Mouse (Mus musculus): ENCODE measurements around the gene Zfp719. TPM values are rescaled to one million over a fixed set of nuclear protein-coding genes. Genes with fewer than 3 reads are reported as not detected.

Gene Zfp719
- total and polyA plus RNA-seq, 3 experiments = 3.5 to 9.8 (median 5.8) TPM

DNA sequence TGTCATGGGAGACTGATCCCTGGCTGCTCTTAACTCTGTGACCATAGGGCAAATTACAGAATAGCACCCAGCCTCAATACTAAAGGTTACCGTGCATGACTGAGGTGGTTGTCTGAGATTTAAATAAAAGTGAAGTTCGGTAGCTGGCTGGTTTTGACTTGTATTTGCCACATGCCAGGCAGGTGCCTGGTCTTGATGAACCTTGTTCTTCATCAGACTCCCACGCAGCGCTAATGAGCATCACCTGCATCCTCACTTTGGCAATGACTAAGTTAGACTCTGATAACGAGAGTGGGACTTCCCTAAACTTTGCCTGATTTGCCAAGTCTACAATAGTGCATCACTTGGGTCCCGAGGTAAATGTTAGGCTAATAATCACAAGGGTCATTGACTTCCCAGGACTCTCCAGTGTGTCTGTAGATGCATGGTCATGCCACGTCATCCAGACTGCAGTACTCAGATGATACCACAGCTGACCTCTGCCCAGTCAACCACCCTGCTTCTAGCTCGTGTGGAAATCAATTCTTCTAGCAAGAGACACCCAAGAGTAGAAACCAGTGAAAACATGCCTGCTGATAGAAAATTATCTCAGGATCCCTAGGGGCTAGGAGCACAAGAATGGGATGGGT lies 46.5 kb downstream of the Zfp719 start:
- H3K9ac ChIP-seq (ENCODE audit: insufficient read depth, low read depth) = no peak overlapping the region
- dilution Hi-C loops (cut with MboI; ENCODE audit: extremely low pct_ligation_motif_present, extremely low pct_unique_long_range_greater_than_20kb, low sequenced_read_pairs) = no loop called here
- H3K4me3 ChIP-seq (replicated peaks in 1 of 3; ENCODE audit: low read depth in 2 of 3, low read length in 2 of 3, poor library complexity in 1 of 3) = no peak overlapping the region
- H3K36me3 ChIP-seq (replicated peaks in 1 of 2; ENCODE audit: control insufficient read depth in 1 of 2, insufficient read depth in 1 of 2, low read length in 1 of 2) = no peaks in the 10 kb centered on the region
- TF ChIP-seq ETS1 (conservative IDR thresholded peaks at IDR 0.05; ENCODE audit: low read depth, low read length) = peak; percentile 68
- peak; percentile 55; the same call in 1 of the 2 replicates for TF ChIP-seq EP300 (IDR thresholded peaks at IDR 0.05; ENCODE audit: low read length)
- no peak; the same call in 1 of the 2 replicates for TF ChIP-seq TCF12 (IDR thresholded peaks at IDR 0.05; ENCODE audit: low read depth, low read length)
- no peak for TF ChIP-seq POLR2A (IDR thresholded peaks at IDR 0.05; ENCODE audit: low read depth, low read length)
- TF ChIP-seq JUN (IDR thresholded peaks at IDR 0.05; ENCODE audit: insufficient read depth, low read depth, low read length) = no peak; the same call in 1 of the 2 replicates
- TF ChIP-seq NELFE (IDR thresholded peaks at IDR 0.05; ENCODE audit: low read depth, low read length) = no peak
- peak; percentile 51 for TF ChIP-seq IRF4 (IDR thresholded peaks at IDR 0.05; ENCODE audit: low read depth, low read length)
- 0 out of 2 replicates have a peak, but pooled peaks have one; percentile 25 for TF ChIP-seq MAX (IDR thresholded peaks at IDR 0.05; ENCODE audit: low read length)
- TF ChIP-seq CTCF (conservative IDR thresholded peaks at IDR 0.05 in 1 of 2, IDR thresholded peaks at IDR 0.05 in 1 of 2; ENCODE audit: low read depth in 2 of 2, low read length in 2 of 2) = no peak
- peak; percentile 91 for TF ChIP-seq BHLHE40 (IDR thresholded peaks at IDR 0.05; ENCODE audit: low read depth, low read length)
- no peak for TF ChIP-seq CHD1 (IDR thresholded peaks at IDR 0.05; ENCODE audit: low read depth, low read length)
- peaks cover 10 to 19% of the 10 kb centered on the region in 2 experiments for H3K4me1 ChIP-seq (ENCODE audit: control insufficient read depth in 1 of 2, insufficient read depth in 2 of 2)
- DNase-seq (ENCODE audit: extremely low read depth) = peak; percentile 62
- H3K9me3 ChIP-seq (replicated peaks; ENCODE audit: low read length) = no peaks in the 10 kb centered on the region
- in situ Hi-C loops (cut with MboI; ENCODE audit: low pct_ligation_motif_present, low pct_unique_long_range_greater_than_20kb, low sequenced_read_pairs) = no loop called here
- no peaks in the 10 kb centered on the region for H3K27me3 ChIP-seq (replicated peaks)
- no peak overlapping the region for H3K27ac ChIP-seq (ENCODE audit: insufficient read depth, low read depth)
- H3K4me2 ChIP-seq (ENCODE audit: insufficient read depth, low read depth, poor library complexity, severe bottlenecking) = 0 out of 2 replicates have a peak overlapping the region, but pooled peaks have one; percentile 12
- H3K79me2 ChIP-seq (replicated peaks; ENCODE audit: control insufficient read depth, extremely low read depth, insufficient read depth, poor library complexity, severe bottlenecking) = no peaks in the 10 kb centered on the region

DNA sequence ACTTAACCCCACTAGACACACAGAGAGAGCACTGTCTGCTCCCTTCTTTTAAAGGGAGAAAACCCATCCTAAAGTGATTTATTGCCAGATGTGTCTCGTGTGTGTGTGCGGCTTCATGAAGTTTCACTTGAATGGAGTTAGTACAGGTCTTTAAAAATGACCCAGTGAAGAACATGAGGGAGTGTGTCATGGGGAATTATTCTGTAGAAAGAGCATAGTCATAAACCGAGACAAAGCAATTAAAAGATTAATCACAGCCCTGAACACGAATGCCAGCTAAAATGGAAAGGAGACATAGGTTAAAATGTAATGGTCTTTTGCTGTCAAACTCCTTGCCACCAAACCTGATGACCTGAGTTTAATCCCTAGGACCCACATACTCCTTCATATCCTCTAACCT lies 54.5 kb downstream of the Zfp719 start:
- H3K9me3 ChIP-seq (replicated peaks; ENCODE audit: low read length) = no peaks in the 10 kb centered on the region
- DNase-seq (ENCODE audit: extremely low read depth) = no peak
- H3K9ac ChIP-seq (ENCODE audit: insufficient read depth, low read depth) = no peak overlapping the region
- no peaks in the 10 kb centered on the region for H3K27me3 ChIP-seq (replicated peaks)
- dilution Hi-C loops (cut with MboI; ENCODE audit: extremely low pct_ligation_motif_present, extremely low pct_unique_long_range_greater_than_20kb, low sequenced_read_pairs) (no loop called here), in situ Hi-C loops (cut with MboI; ENCODE audit: low pct_ligation_motif_present, low pct_unique_long_range_greater_than_20kb, low sequenced_read_pairs) (no loop called here)
- H3K36me3 ChIP-seq (replicated peaks in 1 of 2; ENCODE audit: control insufficient read depth in 1 of 2, insufficient read depth in 1 of 2, low read length in 1 of 2) = no peaks in the 10 kb centered on the region
- no peak overlapping the region for H3K4me3 ChIP-seq (replicated peaks in 1 of 3; ENCODE audit: low read depth in 2 of 3, low read length in 2 of 3, poor library complexity in 1 of 3)
- no peak overlapping the region for H3K4me2 ChIP-seq (ENCODE audit: insufficient read depth, low read depth, poor library complexity, severe bottlenecking)
- TF ChIP-seq ZNF384 (IDR thresholded peaks at IDR 0.05; ENCODE audit: low read depth, low read length) (no peak), GABPA (IDR thresholded peaks at IDR 0.05; ENCODE audit: insufficient replicate concordance, low read depth, low read length) (no peak), HCFC1 (IDR thresholded peaks at IDR 0.05; ENCODE audit: low read depth, low read length) (no peak), MAX (IDR thresholded peaks at IDR 0.05; ENCODE audit: low read length) (no peak), CTCF (conservative IDR thresholded peaks at IDR 0.05 in 1 of 2, IDR thresholded peaks at IDR 0.05 in 1 of 2; ENCODE audit: low read depth in 2 of 2, low read length in 2 of 2) (no peak), NELFE (IDR thresholded peaks at IDR 0.05; ENCODE audit: low read depth, low read length) (no peak), CHD2 (IDR thresholded peaks at IDR 0.05; ENCODE audit: low read length) (no peak), TCF12 (IDR thresholded peaks at IDR 0.05; ENCODE audit: low read depth, low read length) (no peak), MEF2A (IDR thresholded peaks at IDR 0.05; ENCODE audit: borderline replicate concordance, low read depth, low read length) (no peak), SMC3 (IDR thresholded peaks at IDR 0.05; ENCODE audit: low read depth, low read length) (no peak), RAD21 (IDR thresholded peaks at IDR 0.05; ENCODE audit: low read depth, low read length) (no peak), KAT2A (IDR thresholded peaks at IDR 0.05; ENCODE audit: insufficient replicate concordance, low read length) (no peak), MAFK (IDR thresholded peaks at IDR 0.05; ENCODE audit: insufficient replicate concordance, low read length) (no peak), MXI1 (IDR thresholded peaks at IDR 0.05; ENCODE audit: low read depth, low read length) (no peak), RCOR1 (conservative IDR thresholded peaks at IDR 0.05; ENCODE audit: low read depth, low read length) (no peak), MYC (IDR thresholded peaks at IDR 0.05; ENCODE audit: low read depth, low read length) (no peak), EP300 (IDR thresholded peaks at IDR 0.05; ENCODE audit: low read length) (no peak)
- H3K4me1 ChIP-seq (ENCODE audit: control insufficient read depth in 1 of 2, insufficient read depth in 2 of 2) = no peaks in the 10 kb centered on the region
- H3K27ac ChIP-seq (ENCODE audit: insufficient read depth, low read depth) = no peak overlapping the region
- H3K79me2 ChIP-seq (replicated peaks; ENCODE audit: control insufficient read depth, extremely low read depth, insufficient read depth, poor library complexity, severe bottlenecking) = no peaks in the 10 kb centered on the region

Data from CH12.LX (cell line).